Mouse (Mus musculus) liver, adult 10 weeks (tissue): ENCODE measurements around the gene H2bfm. TPM values are rescaled to one million over a fixed set of nuclear protein-coding genes. Genes with fewer than 3 reads are reported as not detected.

Source experiments
- polyA plus RNA-seq: library from polyadenylated mRNA; stranded (reverse); fragments of 350-450 nt; fragmentation: Illumina TruSeq; extraction: RNeasy Lipid Tissue Mini Kit (QIAGEN cat#74804); gene quantifications from one replicate; pipeline ENCODE4 v1.2.3, GENCODE M21; 2014; ENCODE audit warnings: low read depth, low replicate concordance

Gene H2bfm
- not detected for polyA plus RNA-seq

DNA sequence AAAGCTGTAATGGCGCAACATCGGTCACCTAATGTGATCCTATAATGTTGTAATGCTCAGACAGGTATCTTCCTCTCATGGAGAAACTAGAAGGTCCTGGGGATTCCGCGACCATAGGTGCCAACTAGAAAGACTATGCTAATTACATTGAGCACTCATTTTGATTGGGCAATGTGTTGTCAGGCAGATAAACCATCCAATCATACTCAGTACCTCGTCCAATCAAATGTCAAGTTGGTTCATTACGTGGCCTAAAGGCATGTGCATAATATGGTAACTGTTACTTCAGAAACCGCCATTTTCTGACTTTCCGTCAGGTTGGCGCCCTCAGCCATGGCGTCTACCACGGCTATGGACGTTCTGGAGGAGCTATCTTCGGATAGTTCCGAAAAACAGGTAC lies at the start of gene H2bfm:
Gene H2bfm, plus strand, starts transcription at position 295 of the 400 bp plus-strand sequence.

DNA sequence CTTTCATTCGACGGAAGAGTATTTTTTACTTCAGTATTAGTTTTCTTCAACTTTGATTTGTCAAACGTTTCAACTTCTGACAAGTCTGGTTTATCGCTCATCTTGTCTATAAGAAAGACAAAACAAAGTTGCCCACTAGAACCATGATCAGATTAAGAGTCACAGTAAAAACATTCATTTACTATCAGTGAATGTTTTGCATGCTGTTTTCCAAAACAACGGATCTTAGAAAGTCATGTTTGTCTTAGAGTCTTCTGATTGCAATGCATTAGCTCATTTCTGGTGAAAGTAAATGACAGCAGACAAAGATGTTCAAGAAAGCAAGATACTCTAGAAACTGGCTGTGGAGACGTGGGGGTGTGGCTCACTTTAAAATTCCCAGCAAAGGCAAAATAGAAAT lies 48.3 kb downstream of the H2bfm start, which contains the start of gene Tmsb15b2:
Gene Tmsb15b2, minus strand, starts transcription at position 101 of the 400 bp plus-strand sequence.

DNA sequence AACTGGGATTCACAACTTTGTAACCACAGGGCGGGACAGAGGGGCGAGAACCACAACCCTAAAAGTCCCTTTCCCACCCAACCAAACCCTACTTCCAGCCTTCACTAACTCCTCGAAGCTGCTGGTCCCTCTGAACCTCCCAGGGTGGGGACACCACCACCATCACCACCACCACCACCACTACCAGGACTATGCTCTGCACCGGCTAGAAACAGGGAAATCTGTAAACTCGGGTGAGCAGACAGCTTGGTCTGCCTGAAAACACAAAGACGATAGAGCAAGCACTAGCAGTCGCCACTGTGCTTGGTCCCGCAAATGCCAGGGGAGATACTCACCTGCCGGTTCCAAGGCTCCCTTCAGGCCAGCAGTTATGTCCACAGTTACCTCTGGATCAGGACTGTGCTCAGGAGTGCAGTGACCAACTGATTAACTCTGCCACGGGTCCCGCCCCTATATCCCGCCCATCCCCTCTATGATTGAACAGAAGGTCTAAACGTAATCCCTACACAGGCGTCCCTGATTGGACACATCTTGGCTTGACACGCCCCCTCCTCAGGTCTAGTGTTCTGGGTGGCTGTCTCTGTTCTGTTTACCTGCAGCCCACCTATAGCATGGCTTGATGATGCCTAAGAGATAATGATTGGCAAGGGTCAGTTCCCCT lies 49.4 kb downstream of the H2bfm start, which contains the start of the genes Tmsb15l and Tmsb15b1:
Gene Tmsb15l, minus strand, starts transcription at position 446 of the 661 bp plus-strand sequence.
Gene Tmsb15b1, minus strand, starts transcription at position 451 of the 661 bp plus-strand sequence.

Other genes with a start within 250 kb of the H2bfm start
- gene Tceal1, start 219.3 kb upstream of the H2bfm start, polyA plus RNA-seq: 1.6 TPM
- gene Morf4l2, start 183.6 kb upstream of the H2bfm start, polyA plus RNA-seq: 218 TPM
- gene Glra4, start 147.2 kb upstream of the H2bfm start, polyA plus RNA-seq: not detected
- 1.2 TPM for gene Plp1, start 104.7 kb upstream of the H2bfm start, polyA plus RNA-seq
- not detected for gene Rab9b, start 58.6 kb upstream of the H2bfm start, polyA plus RNA-seq
- gene Tmsb15b2, start 48.2 kb downstream of the H2bfm start, polyA plus RNA-seq: 18.0 TPM
- gene Tmsb15l, start 49.5 kb downstream of the H2bfm start, polyA plus RNA-seq: 3.7 TPM
- gene Tmsb15b1, start 49.5 kb downstream of the H2bfm start, polyA plus RNA-seq: 3.3 TPM
- not detected for gene Zcchc18, start 65.8 kb downstream of the H2bfm start, polyA plus RNA-seq
- 2.5 TPM for gene Slc25a53, start 111.0 kb downstream of the H2bfm start, polyA plus RNA-seq
- 7.7 TPM for gene Fam199x, start 122.3 kb downstream of the H2bfm start, polyA plus RNA-seq
- not detected for gene Esx1, start 194.8 kb downstream of the H2bfm start, polyA plus RNA-seq